Mouse (Mus musculus): ENCODE results near the gene Slc44a2.
"Not testable (repeated sequence)": the region's sequence is repeated elsewhere in the genome, so short reads cannot be mapped to it uniquely, and the experiment has no call there.

Gene Slc44a2

GRCm38 (mm10) chr9:21299014-21299413 is 21.5 kb upstream of the Slc44a2 start:
- no peak for DNase-seq (ENCODE audit: low spot score in 2 of 2)

- DNase-seq (ENCODE audit: low spot score in 2 of 2), result no peak
Measured at GRCm38 (mm10) chr9:21305065-21305464, 15.4 kb upstream of the Slc44a2 start.

- no peak for DNase-seq (ENCODE audit: low spot score in 2 of 2)
Measured at GRCm38 (mm10) chr9:21309150-21309741, 11.3 kb upstream of the Slc44a2 start.

- no peak for DNase-seq (ENCODE audit: low spot score in 2 of 2)
Measured at GRCm38 (mm10) chr9:21311695-21312094, 8.8 kb upstream of the Slc44a2 start.

GRCm38 (mm10) chr9:21312134-21312533 is 8.4 kb upstream of the Slc44a2 start, which contains the start of gene Ap1m2:
Gene Ap1m2, minus strand, starts transcription at chr9:21312337.
- peak; percentile 66 to 67 for DNase-seq (ENCODE audit: low spot score in 2 of 2)

GRCm38 (mm10) chr9:21313394-21313793 is 7.1 kb upstream of the Slc44a2 start:
- DNase-seq (ENCODE audit: low spot score in 2 of 2), result peak; percentile 82 to 90

GRCm38 (mm10) chr9:21314367-21315140 is 5.9 kb upstream of the Slc44a2 start:
- DNase-seq (ENCODE audit: low spot score in 2 of 2), result no peak

- no peak for DNase-seq (ENCODE audit: low spot score in 2 of 2)
Measured at GRCm38 (mm10) chr9:21315421-21315820, 5.1 kb upstream of the Slc44a2 start.

- DNase-seq (ENCODE audit: low spot score in 2 of 2), result no peak
Measured at GRCm38 (mm10) chr9:21316696-21317095, 3.8 kb upstream of the Slc44a2 start.

GRCm38 (mm10) chr9:21318792-21319191 is 1.7 kb upstream of the Slc44a2 start:
- no peak for DNase-seq (ENCODE audit: low spot score in 2 of 2)

- no peak for DNase-seq (ENCODE audit: low spot score in 2 of 2)
Measured at GRCm38 (mm10) chr9:21319503-21319902, 995 bp upstream of the Slc44a2 start.

- no peak for DNase-seq (ENCODE audit: low spot score in 2 of 2)
Measured at GRCm38 (mm10) chr9:21320280-21320618, 249 bp upstream of the Slc44a2 start.

- DNase-seq (ENCODE audit: low spot score in 2 of 2), result no peak
Measured at GRCm38 (mm10) chr9:21321513-21321835, 976 bp downstream of the Slc44a2 start.

GRCm38 (mm10) chr9:21322211-21322916 is 1.9 kb downstream of the Slc44a2 start:
- no peak for DNase-seq (ENCODE audit: low spot score in 2 of 2)

- not testable (repeated sequence) for DNase-seq (ENCODE audit: low spot score in 2 of 2)
Measured at GRCm38 (mm10) chr9:21322917-21323297, 2.4 kb downstream of the Slc44a2 start.

GRCm38 (mm10) chr9:21324269-21324668 is 3.8 kb downstream of the Slc44a2 start:
- DNase-seq (ENCODE audit: low spot score in 2 of 2), result no peak

- no peak for DNase-seq (ENCODE audit: low spot score in 2 of 2)
Measured at GRCm38 (mm10) chr9:21327569-21327968, 7.1 kb downstream of the Slc44a2 start.

GRCm38 (mm10) chr9:21328041-21328440 is 7.5 kb downstream of the Slc44a2 start:
- no peak for DNase-seq (ENCODE audit: low spot score in 2 of 2)

GRCm38 (mm10) chr9:21329041-21329440 is 8.5 kb downstream of the Slc44a2 start:
- DNase-seq (ENCODE audit: low spot score in 2 of 2), result no peak

GRCm38 (mm10) chr9:21329699-21330289 is 9.3 kb downstream of the Slc44a2 start:
- DNase-seq (ENCODE audit: low spot score in 2 of 2), result no peak

GRCm38 (mm10) chr9:21331365-21332140 is 11.1 kb downstream of the Slc44a2 start:
- no peak for DNase-seq (ENCODE audit: low spot score in 2 of 2)
